ENCODE assay signal across 8 mouse cellular contexts in genomic region chr3:40530845-40531244, GRCm38 (mm10). TPM values are rescaled to one million over a fixed set of nuclear protein-coding genes. Genes with fewer than 3 reads are reported as not detected.
A peak's percentile ranks its signal among the peaks of the same experiment; 100 is the strongest.
DNase-seq lines count a peak whose midpoint lies in the region; ATAC-seq lines count a peak whose summit lies in the region.

No protein-coding gene starts in this region.

- WGBS in heart, embryonic 13.5 days = 15% methylated on average over 7 of the region's 7 CpGs
- 11% methylated on average over 7 of the region's 7 CpGs for WGBS in embryonic facial prominence, embryonic 14.5 days
- WGBS in intestine, embryonic 16.5 days = 17% methylated on average over 7 of the region's 7 CpGs
- 16% methylated on average over 6 of the region's 7 CpGs for WGBS in midbrain, embryonic 16.5 days

- no peaks in the 10 kb centered on the region for H3K36me3 ChIP-seq in heart, embryonic 13.5 days
- H3K36me3 ChIP-seq in embryonic facial prominence, embryonic 14.5 days (ENCODE audit: control insufficient read depth, insufficient read depth, low read length) = no peaks in the 10 kb centered on the region
- H3K36me3 ChIP-seq in intestine, embryonic 16.5 days (ENCODE audit: control insufficient read depth, insufficient read depth, low read length) = no peaks in the 10 kb centered on the region
- H3K36me3 ChIP-seq in midbrain, embryonic 16.5 days (ENCODE audit: control insufficient read depth, insufficient read depth, low read length) = no peaks in the 10 kb centered on the region

- peak overlapping the region; percentile 99 for H3K4me2 ChIP-seq in heart, embryonic 13.5 days
- peak overlapping the region; percentile 100 for H3K4me2 ChIP-seq in embryonic facial prominence, embryonic 14.5 days (ENCODE audit: low read depth, low read length)
- peak overlapping the region; percentile 97 for H3K4me2 ChIP-seq in intestine, embryonic 16.5 days (ENCODE audit: low read depth, low read length)
- H3K4me2 ChIP-seq in midbrain, embryonic 16.5 days (ENCODE audit: low read length) = peak overlapping the region; percentile 100

- H3K4me1 ChIP-seq in heart, embryonic 13.5 days = peaks cover 35% of the 10 kb centered on the region
- H3K4me1 ChIP-seq in embryonic facial prominence, embryonic 14.5 days (ENCODE audit: control insufficient read depth, insufficient read depth, low read length) = peaks cover 8% of the 10 kb centered on the region
- peaks cover 8% of the 10 kb centered on the region for H3K4me1 ChIP-seq in intestine, embryonic 16.5 days (ENCODE audit: control insufficient read depth, insufficient read depth, low read length)
- H3K4me1 ChIP-seq in midbrain, embryonic 16.5 days (ENCODE audit: control insufficient read depth, insufficient read depth, low read length) = peaks cover 14% of the 10 kb centered on the region; the same call in 1 of the 2 replicates

- DNase-seq in heart, postnatal 25 days (ENCODE audit: low spot score) = no peak
- no peak for DNase-seq in embryonic facial prominence, embryonic 14.5 days (ENCODE audit: low spot score)
- no peak for DNase-seq in embryo, embryonic 10.5 days (ENCODE audit: low spot score)
- DNase-seq in gastrocnemius, postnatal 25 days = no peak
- DNase-seq in yolk sac, embryonic 10.5 days (ENCODE audit: low spot score) = no peak

- H3K9me3 ChIP-seq in heart, embryonic 13.5 days = no peaks in the 10 kb centered on the region
- no peaks in the 10 kb centered on the region; the same call in 1 of the 2 replicates for H3K9me3 ChIP-seq in embryonic facial prominence, embryonic 14.5 days (ENCODE audit: control insufficient read depth, low read length)
- H3K9me3 ChIP-seq in intestine, embryonic 16.5 days (ENCODE audit: control insufficient read depth, low read length) = peaks cover 2% of the 10 kb centered on the region; the same call in 1 of the 2 replicates
- no peaks in the 10 kb centered on the region for H3K9me3 ChIP-seq in midbrain, embryonic 16.5 days (replicated peaks; ENCODE audit: control insufficient read depth, low read length, poor library complexity, severe bottlenecking)

- H3K27ac ChIP-seq in heart, embryonic 13.5 days (replicated peaks) = no peak overlapping the region
- H3K27ac ChIP-seq in embryonic facial prominence, embryonic 14.5 days (replicated peaks; ENCODE audit: low read depth, low read length) = no peak overlapping the region
- H3K27ac ChIP-seq in intestine, embryonic 16.5 days (ENCODE audit: low read length) = no peak overlapping the region
- no peak overlapping the region for H3K27ac ChIP-seq in midbrain, embryonic 16.5 days (ENCODE audit: low read length)

- peak overlapping the region; percentile 76; the same call in 1 of the 2 replicates for H3K9ac ChIP-seq in heart, embryonic 13.5 days
- peak overlapping the region; percentile 49; the same call in 1 of the 2 replicates for H3K9ac ChIP-seq in embryonic facial prominence, embryonic 14.5 days (ENCODE audit: low read depth, low read length)
- H3K9ac ChIP-seq in intestine, embryonic 16.5 days (ENCODE audit: low read depth, low read length) = no peak overlapping the region
- H3K9ac ChIP-seq in midbrain, embryonic 16.5 days (ENCODE audit: low read depth, low read length) = no peak overlapping the region

- peaks cover 57% of the 10 kb centered on the region for H3K27me3 ChIP-seq in heart, embryonic 13.5 days (replicated peaks)
- H3K27me3 ChIP-seq in embryonic facial prominence, embryonic 14.5 days (replicated peaks; ENCODE audit: control insufficient read depth, insufficient read depth, low read length) = peaks cover 26% of the 10 kb centered on the region
- peaks cover 18% of the 10 kb centered on the region for H3K27me3 ChIP-seq in intestine, embryonic 16.5 days (replicated peaks; ENCODE audit: control insufficient read depth, insufficient read depth, low read length)
- H3K27me3 ChIP-seq in midbrain, embryonic 16.5 days (ENCODE audit: control insufficient read depth, insufficient read depth, low read depth, low read length) = peaks cover 9% of the 10 kb centered on the region

- no peak for ATAC-seq in heart, embryonic 13.5 days (ENCODE audit: extremely low read depth, insufficient number of reproducible peaks, low FRiP score, low TSS enrichment)
- no peak for ATAC-seq in embryonic facial prominence, embryonic 14.5 days (ENCODE audit: low read depth)
- ATAC-seq in intestine, embryonic 16.5 days = no peak
- ATAC-seq in midbrain, embryonic 16.5 days = no peak

- intact Hi-C loops in heart, postnatal 25 days (cut with DNase I) = no loop called here

- peak overlapping the region; percentile 64 for H3K4me3 ChIP-seq in heart, embryonic 13.5 days
- H3K4me3 ChIP-seq in embryonic facial prominence, embryonic 14.5 days (ENCODE audit: low read depth, low read length) = peak overlapping the region; percentile 53
- peak overlapping the region; percentile 56 for H3K4me3 ChIP-seq in intestine, embryonic 16.5 days (ENCODE audit: low read length)
- peak overlapping the region; percentile 60 for H3K4me3 ChIP-seq in midbrain, embryonic 16.5 days (ENCODE audit: low read depth, low read length)

RNA-seq across cellular contexts. Expression of gene Intu, which starts 0.2 kb away (rescaled TPM):
- 2.8 and 3.1 TPM in 2 replicates for polyA plus RNA-seq in heart, embryonic 13.5 days (2015; fragmentation: Nextera tagmentation; extraction: Ambion mirVana)
- total RNA-seq in heart, postnatal 25 days (2021) = 10 to 100 TPM; 12.7 to 18.2 TPM
- polyA plus RNA-seq in embryonic facial prominence, embryonic 14.5 days (2014; fragmentation: Nextera tagmentation; extraction: Ambion mirVana) = 3.8 and 4.0 TPM in 2 replicates
- 1.9 TPM in 2 replicates for polyA plus RNA-seq in intestine, embryonic 16.5 days (2015; fragmentation: Nextera tagmentation; extraction: Ambion mirVana)
- polyA plus RNA-seq in midbrain, embryonic 16.5 days (2015; fragmentation: Nextera tagmentation; extraction: Ambion mirVana) = 3.2 and 3.3 TPM in 2 replicates
- 1 to 10 TPM in 1 of 2 experiments, under 1 TPM in 1; 0.92 to 1.5 TPM for total RNA-seq in gastrocnemius, postnatal 25 days (2021)

Comparison
In these comparisons a context has a peak if more than half of its experiments do, and no peak if none do; other contexts are left out.
1. H3K9ac ChIP-seq: peak in heart, embryonic 13.5 days (single experiment) and embryonic facial prominence, embryonic 14.5 days (single experiment); none in intestine, embryonic 16.5 days (single experiment) and midbrain, embryonic 16.5 days (single experiment).
2. Peak in every context shown above with its lines, with median percentiles within 50 percentile points of each other: H3K4me2 ChIP-seq and H3K4me3 ChIP-seq.